Mouse (Mus musculus) myocyte (in vitro differentiated cells): ENCODE measurements around the gene Cdan1. TPM values are rescaled to one million over a fixed set of nuclear protein-coding genes. Genes with fewer than 3 reads are reported as not detected.

Experiments
- H3K27me3 ChIP-seq: one replicate; pipeline ENCODE4 v1.6.1; 2011; ENCODE audit not compliant: control insufficient read depth, insufficient read depth, insufficient read length
- H3K36me3 ChIP-seq: one replicate; pipeline ENCODE4 v1.6.1; 2011; ENCODE audit not compliant: control insufficient read depth, insufficient read depth
- H3K4me2 ChIP-seq: one replicate; pipeline ENCODE4 v1.6.1; 2011; ENCODE audit warnings: low read depth, control low read depth
- H3K4me3 ChIP-seq: one replicate; pipeline ENCODE4 v1.5.1; 2011; ENCODE audit warnings: mild to moderate bottlenecking, control low read depth, moderate library complexity
- H3K79me2 ChIP-seq: one replicate; pipeline ENCODE4 v1.6.1; 2011; ENCODE audit not compliant: control insufficient read depth, insufficient read depth
- H3ac ChIP-seq: one replicate; pipeline ENCODE4 v1.6.1; 2011; ENCODE audit not compliant: control insufficient read depth, insufficient read length
- CEBPB ChIP-seq: IDR thresholded peaks from 2 replicates; pipeline ENCODE4 v1.6.1; 2011; ENCODE audit warnings: mild to moderate bottlenecking, moderate library complexity; ENCODE audit not compliant: poor library complexity, insufficient read depth, severe bottlenecking
- E2F4 ChIP-seq: IDR thresholded peaks from one replicate; pipeline ENCODE4 v1.6.1; 2011; ENCODE audit warnings: mild to moderate bottlenecking, control low read depth, moderate library complexity; ENCODE audit not compliant: insufficient read depth
- MAX ChIP-seq: IDR thresholded peaks from one replicate; pipeline ENCODE4 v1.6.1; 2011; ENCODE audit warnings: low read depth, mild to moderate bottlenecking, control low read depth
- MYOD1 ChIP-seq, 3 experiments: IDR thresholded peaks; one replicate each; pipeline ENCODE4 v1.6.1; 2011; ENCODE audit warnings: control low read depth in 2 of 3, low read depth in 2 of 3, mild to moderate bottlenecking in 2 of 3, moderate library complexity in 1 of 3; ENCODE audit not compliant: insufficient read length in 2 of 3, control insufficient read depth in 1 of 3
- MYOG ChIP-seq, 3 experiments: IDR thresholded peaks; one replicate each; pipeline ENCODE4 v1.6.1; 2011; ENCODE audit warnings: control low read depth in 2 of 3, low read depth in 2 of 3, mild to moderate bottlenecking in 2 of 3; ENCODE audit not compliant: insufficient read length in 2 of 3, control insufficient read depth in 1 of 3, insufficient read depth in 1 of 3
- POLR2A ChIP-seq: IDR thresholded peaks from one replicate; pipeline ENCODE4 v1.6.1; 2011; ENCODE audit warnings: low read depth, mild to moderate bottlenecking, control low read depth, moderate library complexity; ENCODE audit not compliant: insufficient read length
- POLR2AphosphoS2 ChIP-seq: IDR thresholded peaks from one replicate; pipeline ENCODE4 v1.6.1; 2011; ENCODE audit warnings: low read depth, control low read depth; ENCODE audit not compliant: insufficient read length
- REST ChIP-seq: IDR thresholded peaks from one replicate; pipeline ENCODE4 v1.6.1; 2011; ENCODE audit warnings: mild to moderate bottlenecking, control low read depth, moderate library complexity; ENCODE audit not compliant: insufficient read depth, insufficient read length
- SRF ChIP-seq: IDR thresholded peaks from one replicate; pipeline ENCODE4 v1.6.1; 2011; ENCODE audit warnings: low read depth; ENCODE audit not compliant: control insufficient read depth, insufficient read length
- TCF12 ChIP-seq: IDR thresholded peaks from one replicate; pipeline ENCODE4 v1.6.1; 2011; ENCODE audit warnings: mild to moderate bottlenecking, control low read depth; ENCODE audit not compliant: poor library complexity, insufficient read depth, severe bottlenecking
- TCF3 ChIP-seq: IDR thresholded peaks from one replicate; pipeline ENCODE4 v1.6.1; 2011; ENCODE audit warnings: low read depth, control low read depth; ENCODE audit not compliant: insufficient read length
- USF1 ChIP-seq: IDR thresholded peaks from one replicate; pipeline ENCODE4 v1.6.1; 2011; ENCODE audit warnings: low read depth, mild to moderate bottlenecking, control low read depth, moderate library complexity
- polyA plus RNA-seq: library from polyadenylated mRNA; unstranded; fragments of >200 nt; fragmentation: generic; extraction: Trizol; gene quantifications from one replicate; pipeline ENCODE4 v1.2.1, GENCODE M21; 2012; ENCODE audit warnings: missing spikeins

Cdan1 gene
- polyA plus RNA-seq, 1 experiment, result 5.0 TPM

- Histone ChIP-seq H3K4me3 (no peak overlapping the region), H3K27me3 (no peaks in the 10 kb centered on the region), H3K79me2 (no peaks in the 10 kb centered on the region), H3K36me3 (no peaks in the 10 kb centered on the region), H3K4me2 (no peak overlapping the region), H3ac (no peak overlapping the region)
- TF ChIP-seq POLR2AphosphoS2 (no peak), CEBPB (no peak), REST (no peak), MYOD1 (IDR thresholded peaks at IDR 0.05; ENCODE audit: control insufficient read depth in 1 of 3, insufficient read length in 2 of 3, low read depth in 2 of 3) (no peak), USF1 (no peak), MYOG (IDR thresholded peaks at IDR 0.05; ENCODE audit: control insufficient read depth in 1 of 3, insufficient read depth in 1 of 3, insufficient read length in 2 of 3, low read depth in 2 of 3) (no peak), MAX (no peak), TCF12 (no peak), SRF (no peak)
These were observed 22.8 kb downstream of the Cdan1 start for GRCm38 (mm10) chr2:120826936-120827638.

- Histone ChIP-seq H3K36me3 (peaks cover 7% of the 10 kb centered on the region), H3K4me3 (no peak overlapping the region), H3K4me2 (no peak overlapping the region), H3ac (no peak overlapping the region), H3K27me3 (no peaks in the 10 kb centered on the region), H3K79me2 (no peaks in the 10 kb centered on the region)
- TF ChIP-seq SRF (no peak), POLR2AphosphoS2 (no peak), MYOD1 (IDR thresholded peaks at IDR 0.05; ENCODE audit: control insufficient read depth in 1 of 3, insufficient read length in 2 of 3, low read depth in 2 of 3) (no peak), E2F4 (no peak), MAX (no peak), CEBPB (no peak), USF1 (no peak), REST (no peak), TCF12 (no peak), POLR2A (no peak), TCF3 (no peak), MYOG (IDR thresholded peaks at IDR 0.05; ENCODE audit: control insufficient read depth in 1 of 3, insufficient read depth in 1 of 3, insufficient read length in 2 of 3, low read depth in 2 of 3) (no peak)
These were observed 79.5 kb downstream of the Cdan1 start for GRCm38 (mm10) chr2:120770265-120770935.

GRCm38 (mm10) chr2:120761922-120762321, 88.0 kb downstream of the Cdan1 start:
- Histone ChIP-seq H3K27me3 (no peaks in the 10 kb centered on the region), H3K4me2 (no peak overlapping the region), H3K79me2 (no peaks in the 10 kb centered on the region), H3K4me3 (no peak overlapping the region), H3ac (no peak overlapping the region), H3K36me3 (no peaks in the 10 kb centered on the region)
- no peak for TF ChIP-seq SRF
- no peak for TF ChIP-seq MYOD1 (IDR thresholded peaks at IDR 0.05; ENCODE audit: control insufficient read depth in 1 of 3, insufficient read length in 2 of 3, low read depth in 2 of 3)
- no peak for TF ChIP-seq USF1
- no peak for TF ChIP-seq TCF3
- no peak for TF ChIP-seq TCF12
- TF ChIP-seq E2F4, result no peak
- TF ChIP-seq POLR2A, result no peak
- no peak for TF ChIP-seq REST
- TF ChIP-seq POLR2AphosphoS2, result no peak

DNA sequence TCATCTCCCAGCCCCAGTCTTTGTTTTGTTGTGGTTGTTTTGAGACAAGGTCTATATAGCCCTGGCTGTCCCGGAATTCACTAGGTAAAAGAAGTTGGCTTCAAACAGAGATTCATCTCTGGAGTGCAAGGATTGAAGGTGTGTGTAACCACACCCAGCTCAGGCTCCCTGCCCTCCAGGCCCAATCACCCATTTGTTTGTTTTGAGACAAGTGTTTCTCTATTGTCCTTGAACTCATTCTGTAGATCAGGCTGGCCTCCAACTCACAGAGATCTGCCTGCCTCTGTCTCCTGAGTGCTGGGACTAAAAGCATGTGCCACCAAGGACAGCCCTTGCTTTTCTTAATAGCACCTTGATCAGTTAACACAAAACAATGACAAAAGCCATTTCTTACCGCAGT, 101.9 kb downstream of the Cdan1 start:
- Histone ChIP-seq H3K4me3 (no peak overlapping the region), H3K36me3 (peaks cover 4% of the 10 kb centered on the region), H3K27me3 (no peaks in the 10 kb centered on the region), H3ac (no peak overlapping the region), H3K4me2 (no peak overlapping the region), H3K79me2 (no peaks in the 10 kb centered on the region)
- TF ChIP-seq POLR2A (no peak), CEBPB (no peak), REST (no peak), MYOD1 (IDR thresholded peaks at IDR 0.05; ENCODE audit: control insufficient read depth in 1 of 3, insufficient read length in 2 of 3, low read depth in 2 of 3) (no peak), TCF12 (no peak), POLR2AphosphoS2 (no peak), MAX (no peak), USF1 (no peak), SRF (no peak), E2F4 (no peak), MYOG (IDR thresholded peaks at IDR 0.05; ENCODE audit: control insufficient read depth in 1 of 3, insufficient read depth in 1 of 3, insufficient read length in 2 of 3, low read depth in 2 of 3) (no peak), TCF3 (no peak)

DNA sequence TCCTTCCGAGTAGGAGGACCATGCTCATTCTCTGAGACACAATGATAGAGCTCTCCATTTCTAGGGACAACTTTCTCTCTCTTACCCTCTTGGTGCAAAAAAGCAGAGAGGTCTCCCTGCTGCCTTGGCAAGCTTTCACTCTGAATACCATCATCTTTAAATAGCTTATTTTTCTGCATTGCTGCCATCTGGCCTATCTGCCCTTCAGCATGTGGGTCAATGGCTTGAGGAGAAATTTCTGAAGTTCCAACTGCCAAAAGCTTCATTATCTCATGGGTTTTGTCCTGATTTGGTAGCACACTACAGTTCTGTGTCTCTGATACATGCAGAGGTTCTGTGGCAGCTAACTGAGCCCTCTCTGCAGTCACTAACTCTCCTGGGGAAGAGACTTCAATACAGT, 104.4 kb downstream of the Cdan1 start:
- Histone ChIP-seq H3K4me2 (no peak overlapping the region), H3K4me3 (no peak overlapping the region), H3K27me3 (no peaks in the 10 kb centered on the region), H3ac (no peak overlapping the region), H3K79me2 (no peaks in the 10 kb centered on the region), H3K36me3 (peaks cover 4% of the 10 kb centered on the region)
- no peak for TF ChIP-seq SRF
- TF ChIP-seq TCF3, result no peak
- no peak for TF ChIP-seq MYOG (IDR thresholded peaks at IDR 0.05; ENCODE audit: control insufficient read depth in 1 of 3, insufficient read depth in 1 of 3, insufficient read length in 2 of 3, low read depth in 2 of 3)
- no peak for TF ChIP-seq POLR2A
